Mouse (Mus musculus): ENCODE data around the gene Elovl6.

Elovl6 gene

DNA sequence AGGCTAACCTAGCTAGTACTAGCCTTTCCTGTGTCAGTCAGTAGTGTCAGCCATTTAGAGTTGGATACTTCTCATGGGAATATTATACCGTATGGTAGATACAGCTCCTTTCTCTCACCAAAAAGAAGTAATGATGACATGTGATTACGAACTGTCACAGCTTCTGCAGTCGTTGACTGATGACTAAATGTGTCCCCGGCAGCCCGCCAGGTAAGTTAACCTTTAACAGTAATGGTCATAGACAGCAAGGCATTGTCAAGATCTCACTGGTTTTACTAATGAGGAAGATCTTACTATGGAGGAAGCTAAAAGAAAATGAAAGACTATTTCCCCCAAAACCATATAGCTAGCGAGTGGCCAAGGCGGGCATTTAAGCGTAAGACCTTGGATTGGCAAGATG lies 38.8 kb downstream of the Elovl6 start:
- no peak for DNase-seq

DNA sequence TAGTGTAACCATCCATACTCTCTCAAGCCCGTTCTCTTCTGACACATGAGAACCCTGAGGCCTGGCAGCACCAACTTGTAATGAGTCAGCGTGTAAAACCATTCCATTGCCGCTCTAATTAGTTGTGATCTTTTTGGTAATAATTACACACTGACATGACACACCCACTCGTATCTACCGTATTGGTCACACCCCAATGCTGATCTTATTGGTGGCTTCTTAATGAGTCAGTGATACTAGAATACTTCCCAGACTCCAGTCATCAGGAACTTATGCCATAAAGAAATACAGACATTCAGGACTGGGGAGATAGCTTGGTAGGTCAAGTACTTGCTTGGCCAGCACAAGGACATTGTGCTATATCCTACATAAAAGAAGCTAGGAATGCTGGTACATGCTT lies 39.5 kb downstream of the Elovl6 start:
- no peak for DNase-seq

GRCm38 (mm10) chr3:129572959-129573358 lies 40.8 kb downstream of the Elovl6 start:
- DNase-seq: no peak

GRCm38 (mm10) chr3:129573609-129574008 lies 41.5 kb downstream of the Elovl6 start:
- DNase-seq: no peak

- DNase-seq: no peak
Observed at GRCm38 (mm10) chr3:129575086-129575485, 42.9 kb downstream of the Elovl6 start.

GRCm38 (mm10) chr3:129576522-129576921 lies 44.4 kb downstream of the Elovl6 start:
- no peak for DNase-seq

DNA sequence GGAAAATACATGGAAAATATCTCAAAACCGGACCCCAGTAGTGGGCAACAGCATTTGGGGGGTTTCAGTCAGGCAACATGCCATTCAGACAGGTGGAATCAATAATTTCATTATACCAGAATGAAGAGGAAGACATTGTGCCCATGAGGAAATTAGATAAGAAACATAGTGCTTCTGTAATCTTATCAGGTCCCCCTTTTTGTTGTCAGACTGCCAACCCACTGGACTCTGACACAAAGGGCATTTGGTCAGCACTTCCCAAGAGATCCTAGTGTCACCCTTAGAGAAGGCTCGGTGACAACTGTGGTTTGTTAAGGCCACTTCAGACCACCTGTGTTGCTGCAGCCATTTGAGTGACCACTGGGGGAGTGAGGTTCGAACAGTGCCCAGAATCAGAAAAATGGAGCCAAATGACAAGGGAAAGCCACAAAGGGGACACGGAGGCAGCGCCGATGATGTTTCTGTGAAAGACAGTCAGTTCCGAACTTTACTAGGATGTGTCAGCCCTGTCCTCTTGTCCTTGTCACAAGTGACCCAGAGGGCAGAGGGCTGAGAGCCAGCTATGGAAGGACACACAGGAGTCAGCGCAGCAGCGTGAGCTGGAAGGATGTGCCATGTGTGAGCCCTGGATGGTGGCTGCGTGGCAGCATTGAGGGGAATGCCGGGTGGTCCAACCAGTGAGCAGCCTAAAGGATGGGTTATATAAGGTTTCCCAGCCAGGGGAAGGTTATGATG lies 46.8 kb downstream of the Elovl6 start:
- DNase-seq: no peak

DNA sequence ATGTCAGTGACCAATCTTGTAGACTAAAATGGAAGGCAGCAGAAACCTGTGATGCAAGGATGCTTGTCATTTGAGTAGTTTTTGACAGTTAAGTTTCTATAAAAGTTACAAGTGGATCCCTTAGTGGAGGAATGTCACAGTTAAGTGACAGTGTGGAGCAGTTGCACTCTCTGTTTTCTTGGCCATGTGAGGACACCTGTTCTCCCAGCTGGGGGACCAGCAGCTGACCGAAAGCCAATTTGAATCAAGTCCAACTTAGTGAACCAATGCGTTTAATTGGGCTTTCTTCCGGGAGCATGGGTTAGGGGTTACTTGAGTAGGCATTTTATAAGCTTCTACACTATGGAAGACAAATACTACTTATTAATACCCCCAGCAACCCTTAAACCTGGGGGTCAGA lies 48.9 kb downstream of the Elovl6 start:
- DNase-seq: peak; percentile 28

GRCm38 (mm10) chr3:129582449-129582848 lies 50.3 kb downstream of the Elovl6 start:
- DNase-seq: no peak

DNA sequence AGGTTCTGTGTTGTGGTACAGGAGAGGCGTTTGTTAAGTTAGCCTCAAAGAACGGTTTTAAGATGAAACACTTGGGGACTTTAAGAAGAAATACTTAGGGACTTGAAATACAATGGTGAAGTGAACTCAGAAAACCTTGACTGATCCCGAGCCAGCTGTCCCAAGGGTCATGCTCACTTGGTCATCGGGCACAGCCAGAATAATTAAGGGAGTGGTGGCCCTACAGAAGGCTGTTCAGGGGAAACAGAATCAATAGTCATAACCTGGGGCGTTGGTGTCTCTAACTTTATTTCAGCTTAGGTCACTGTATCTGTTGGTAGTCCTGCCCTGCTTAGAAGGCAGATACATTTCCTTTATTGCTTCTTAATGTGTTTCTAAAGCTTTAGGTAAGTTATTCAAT lies 51.1 kb downstream of the Elovl6 start:
- no peak for DNase-seq

DNA sequence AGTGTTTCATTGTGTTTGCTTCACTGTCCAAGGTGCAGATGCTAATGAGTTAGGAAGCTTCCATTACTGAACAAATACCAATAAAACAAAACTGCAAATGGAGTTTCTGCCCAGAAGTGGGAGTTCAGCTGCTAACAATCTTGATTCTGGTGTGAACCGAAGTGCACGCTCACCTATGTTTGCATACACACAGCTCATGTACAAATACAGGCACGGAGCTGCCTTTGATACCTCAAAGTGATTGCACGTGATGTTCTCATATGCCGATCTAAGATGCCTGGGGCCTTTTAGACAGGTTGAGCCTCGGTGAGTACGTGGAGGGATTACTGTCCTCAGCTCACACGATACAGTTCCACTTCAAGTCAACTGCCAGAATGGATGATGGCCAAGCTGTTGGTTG lies 55.8 kb downstream of the Elovl6 start:
- no peak for DNase-seq

GRCm38 (mm10) chr3:129588753-129589152 lies 56.6 kb downstream of the Elovl6 start:
- DNase-seq: no peak

GRCm38 (mm10) chr3:129589705-129590104 lies 57.5 kb downstream of the Elovl6 start:
- no peak for DNase-seq

GRCm38 (mm10) chr3:129590548-129591226 lies 58.5 kb downstream of the Elovl6 start:
- no peak for DNase-seq

DNA sequence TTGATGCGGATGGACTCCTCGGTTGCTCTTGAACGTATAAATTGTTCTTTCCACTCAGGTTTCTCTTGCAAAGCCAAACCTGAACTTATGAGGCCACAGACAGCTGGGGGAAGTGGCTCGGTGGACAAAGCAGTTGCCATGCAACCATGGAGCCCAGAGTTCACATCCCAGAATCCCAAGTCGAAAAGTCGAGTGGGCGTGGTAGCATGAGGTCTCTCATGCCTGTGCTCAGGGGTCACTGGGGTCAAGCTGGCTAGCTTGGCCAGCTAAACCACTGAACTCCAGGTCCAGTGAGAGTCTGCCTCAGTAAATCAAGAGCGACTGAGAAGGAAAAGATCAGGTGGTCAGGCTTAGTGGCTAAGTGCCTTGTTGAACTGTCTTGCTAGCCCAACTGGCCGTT lies 59.1 kb downstream of the Elovl6 start:
- DNase-seq: no peak

DNA sequence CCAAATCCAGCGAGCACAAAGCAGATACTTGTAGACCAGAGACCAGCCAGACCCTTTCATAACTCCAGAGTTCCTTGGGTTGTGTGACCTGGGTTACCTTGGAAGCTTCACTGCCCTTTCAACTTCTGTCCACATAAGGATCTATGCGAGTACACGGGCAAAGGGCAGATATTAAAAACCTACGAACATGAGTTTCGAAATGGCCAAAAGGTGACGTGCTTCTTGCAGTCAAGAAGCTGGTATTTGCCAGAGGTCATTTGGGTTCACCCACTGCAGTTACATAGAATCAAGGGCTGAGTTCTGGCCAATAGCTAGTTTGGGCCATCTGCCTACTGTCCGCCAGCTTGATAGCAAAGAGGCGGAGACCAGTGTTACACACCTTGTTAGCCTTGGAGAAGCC lies 59.6 kb downstream of the Elovl6 start:
- no peak for DNase-seq

GRCm38 (mm10) chr3:129593001-129593400 lies 60.8 kb downstream of the Elovl6 start:
- DNase-seq: no peak

DNA sequence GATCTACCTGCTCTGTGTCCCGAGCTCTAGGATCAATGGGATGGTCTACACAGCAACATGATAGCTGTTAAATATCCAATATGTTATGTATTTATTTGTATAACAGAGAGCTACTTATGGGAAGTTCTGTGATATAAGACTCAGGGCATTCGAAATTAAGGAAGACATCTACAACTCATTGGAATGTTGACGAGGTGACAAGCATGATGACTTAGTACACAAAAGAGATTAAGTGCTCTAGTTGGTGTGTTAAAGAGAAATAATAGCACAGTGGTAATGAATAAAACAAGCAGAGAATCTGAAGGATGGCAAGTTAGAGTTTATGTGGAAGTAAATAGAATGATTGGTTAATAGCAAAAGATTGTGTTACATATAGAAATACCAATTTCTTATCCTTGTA lies 61.6 kb downstream of the Elovl6 start:
- DNase-seq: no peak

DNA sequence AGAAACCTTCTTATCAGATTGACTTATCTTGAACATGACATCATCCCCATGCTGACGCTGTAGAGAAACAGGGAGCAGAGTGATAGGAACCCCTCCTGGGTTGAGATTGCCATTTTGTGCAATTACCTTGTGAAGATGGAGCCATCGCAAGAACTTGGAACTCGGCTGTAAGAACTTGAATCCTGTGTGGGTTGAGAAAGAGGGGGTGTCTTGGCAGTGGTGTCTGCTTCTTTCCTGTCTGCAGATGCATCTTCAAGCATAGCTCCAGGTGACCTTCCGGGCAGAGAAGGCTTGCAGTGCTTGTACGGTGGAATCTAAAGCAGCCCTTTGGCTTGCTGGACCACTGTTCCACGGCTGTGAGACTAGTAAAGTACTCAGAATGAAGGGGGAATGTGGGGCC lies 63.9 kb downstream of the Elovl6 start:
- no peak for DNase-seq

DNA sequence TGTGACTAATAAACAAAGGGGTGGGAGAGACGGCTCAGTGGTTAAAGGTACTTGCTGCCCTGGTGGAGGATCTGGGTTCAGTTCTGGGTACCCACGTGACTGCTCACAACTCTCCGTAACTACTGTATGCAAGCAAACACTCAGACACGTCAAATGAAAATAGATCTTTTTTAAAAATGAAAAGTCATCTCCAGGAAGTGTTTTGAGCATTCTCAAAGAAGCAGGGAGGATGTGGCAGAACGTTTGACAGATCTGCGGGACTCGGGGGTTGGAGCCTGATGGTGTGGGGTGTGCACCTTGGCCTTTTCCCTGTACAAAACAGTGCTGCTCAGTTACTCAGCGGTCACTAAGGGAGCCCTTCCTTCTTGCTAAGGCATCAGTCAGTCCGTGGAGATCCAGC lies 70.1 kb downstream of the Elovl6 start:
- DNase-seq: no peak

DNA sequence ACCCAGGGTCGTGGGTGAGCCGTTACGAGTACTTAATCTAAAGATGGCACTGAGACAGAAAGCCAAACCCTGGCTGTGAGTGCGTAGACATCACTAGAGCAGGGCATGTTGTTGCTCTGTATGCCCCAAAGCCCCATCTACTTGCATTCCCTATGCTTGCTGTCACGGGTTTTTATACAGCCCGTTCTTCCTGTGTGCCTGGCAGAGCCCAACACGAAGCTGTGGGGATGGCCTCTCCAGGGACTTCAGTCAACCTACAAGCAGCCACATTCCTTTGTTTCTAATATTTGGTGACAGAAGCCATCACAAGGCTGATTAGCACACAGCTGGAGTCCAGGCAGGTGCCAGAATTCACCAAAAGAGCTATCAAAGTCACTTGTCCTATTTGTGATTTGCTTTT lies 73.3 kb downstream of the Elovl6 start:
- no peak for DNase-seq

DNA sequence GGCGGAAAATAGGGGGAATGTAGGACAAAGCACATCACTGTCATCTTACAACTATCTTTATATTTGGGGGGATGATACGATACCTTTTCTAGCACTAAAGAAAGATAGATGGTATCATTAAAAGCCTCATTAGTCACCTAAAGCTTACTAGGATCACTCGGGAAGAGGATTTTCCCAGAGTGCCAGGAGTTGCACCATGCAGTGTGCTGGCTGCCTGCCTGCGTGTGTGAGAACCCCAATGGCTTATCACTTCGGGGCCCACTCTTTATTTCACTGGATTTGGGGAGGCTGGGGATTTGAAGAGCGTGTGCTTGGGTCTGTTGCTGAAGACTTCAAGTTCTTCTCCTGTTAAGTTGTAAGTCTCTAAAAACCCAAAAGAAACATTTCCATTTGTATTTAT lies 73.8 kb downstream of the Elovl6 start:
- no peak for DNase-seq

DNA sequence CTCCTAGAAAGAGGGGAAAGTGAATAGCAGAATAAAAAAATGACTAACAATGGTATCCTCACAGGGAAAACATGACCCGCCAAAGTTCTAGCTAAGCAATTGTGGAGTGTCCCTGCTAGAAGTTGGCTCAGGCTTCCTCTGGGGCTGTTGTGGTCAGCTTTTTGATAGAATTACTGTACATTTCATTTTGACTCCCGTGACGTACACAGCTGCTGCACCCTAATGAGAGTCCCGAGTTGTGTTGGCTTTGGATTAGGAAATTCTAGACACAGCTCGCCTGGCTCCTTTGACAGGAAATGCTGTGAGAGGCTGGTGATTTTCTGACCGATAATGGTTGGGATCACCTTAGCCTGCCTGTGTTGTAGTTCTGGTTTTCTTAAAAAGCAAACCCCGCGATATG lies 79.5 kb downstream of the Elovl6 start:
- no peak for DNase-seq

DNA sequence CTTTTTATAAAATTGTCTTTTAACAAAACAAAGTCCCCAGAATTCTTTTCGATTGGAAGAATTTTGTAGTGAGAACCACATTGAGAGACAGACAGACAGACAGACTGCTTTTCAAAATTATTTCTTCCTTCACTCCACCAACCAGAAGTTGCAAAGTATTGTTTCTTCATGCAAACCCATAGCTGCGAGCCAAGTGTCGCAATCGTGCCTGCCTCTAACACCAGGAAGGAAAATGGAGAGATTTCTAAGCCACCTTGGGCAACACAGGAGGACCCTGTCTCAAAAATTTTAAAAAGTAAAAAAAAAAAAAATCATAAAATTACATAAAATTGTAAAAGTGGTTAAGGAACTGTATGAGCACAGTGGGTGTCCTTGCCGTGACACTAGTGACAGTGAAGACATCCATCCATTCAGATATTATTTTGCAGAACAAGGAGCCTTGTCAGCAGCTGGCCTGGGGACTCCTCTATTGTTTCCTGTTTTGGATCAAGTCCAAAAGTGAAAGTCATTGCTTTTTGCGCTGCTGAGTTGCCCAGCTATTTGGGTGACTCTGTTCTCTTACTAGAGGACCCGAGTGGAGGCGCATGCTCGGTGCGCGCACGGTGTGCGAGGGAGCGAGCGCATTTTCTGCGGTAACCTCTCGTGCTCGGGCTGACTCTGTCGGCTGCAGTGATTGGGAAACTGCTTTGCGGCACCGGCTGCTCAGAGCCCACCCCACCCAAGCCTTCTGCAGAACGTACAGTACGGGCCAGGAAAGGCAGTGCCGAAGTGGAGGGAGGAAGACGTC lies 80.3 kb downstream of the Elovl6 start:
- no peak for DNase-seq

All from cerebellum, adult 11 months (tissue).